Mouse (Mus musculus): ENCODE measurements around the gene Acp7. TPM values are rescaled to one million over a fixed set of nuclear protein-coding genes. Genes with fewer than 3 reads are reported as not detected.
A peak's percentile ranks its signal among the peaks of the same experiment; 100 is the strongest.
"Not testable (repeated sequence)": the region's sequence is repeated elsewhere in the genome, so short reads cannot be mapped to it uniquely, and the experiment has no call there.

Acp7 gene
- polyA plus RNA-seq (2015; fragmentation: Nextera tagmentation; extraction: Ambion mirVana): 0.23 TPM in 1 of 2 replicates, not detected in the other

GRCm38 (mm10) chr7:28631073-28631472 lies at the start of gene Acp7:
Gene Acp7, minus strand, starts transcription at chr7:28631332.
- peaks cover 17% of the 10 kb centered on the region for H3K4me1 ChIP-seq
- peak within 1 kb of the TSS; percentile 27 for H3K4me3 ChIP-seq
- no peak for ATAC-seq (ENCODE audit: insufficient number of reproducible peaks, insufficient read depth, low FRiP score, low TSS enrichment, low read depth)
- H3K27me3 ChIP-seq: peaks cover 48% of the 10 kb centered on the region
- peak within 1 kb of the TSS; percentile 52 for H3K4me2 ChIP-seq
- H3K9me3 ChIP-seq: no peaks in the 10 kb centered on the region
- WGBS: 23% methylated on average over 10 of the region's 10 CpGs
- no peaks in the 10 kb centered on the region for H3K36me3 ChIP-seq
- peak within 1 kb of the TSS; percentile 58; the same call in 1 of the 2 replicates for H3K9ac ChIP-seq
- H3K27ac ChIP-seq: no peak within 1 kb of the TSS

GRCm38 (mm10) chr7:28677624-28678023 lies 46.5 kb upstream of the Acp7 start:
- no peak for ATAC-seq (ENCODE audit: insufficient number of reproducible peaks, insufficient read depth, low FRiP score, low TSS enrichment, low read depth)
- WGBS: 90% methylated on average over 8 of the region's 8 CpGs
- Histone ChIP-seq H3K36me3 (no peaks in the 10 kb centered on the region), H3K27me3 (no peaks in the 10 kb centered on the region), H3K9ac (no peak overlapping the region), H3K9me3 (no peaks in the 10 kb centered on the region), H3K4me1 (no peaks in the 10 kb centered on the region), H3K27ac (no peak overlapping the region), H3K4me2 (no peak overlapping the region), H3K4me3 (no peak overlapping the region)

GRCm38 (mm10) chr7:28676811-28677541 lies 45.8 kb upstream of the Acp7 start:
- H3K27me3 ChIP-seq: no peaks in the 10 kb centered on the region
- WGBS: 76% methylated on average over 13 of the region's 13 CpGs
- no peak overlapping the region for H3K27ac ChIP-seq
- no peak overlapping the region for H3K9ac ChIP-seq
- H3K4me1 ChIP-seq: no peaks in the 10 kb centered on the region
- no peak for ATAC-seq (ENCODE audit: insufficient number of reproducible peaks, insufficient read depth, low FRiP score, low TSS enrichment, low read depth)
- H3K4me2 ChIP-seq: no peak overlapping the region
- H3K36me3 ChIP-seq: no peaks in the 10 kb centered on the region
- no peak overlapping the region for H3K4me3 ChIP-seq
- H3K9me3 ChIP-seq: no peaks in the 10 kb centered on the region

GRCm38 (mm10) chr7:28675746-28676145 lies 44.6 kb upstream of the Acp7 start:
- H3K36me3 ChIP-seq: no peaks in the 10 kb centered on the region
- 38% methylated on average over 11 of the region's 11 CpGs for whole genome bisulfite sequencing
- H3K9ac ChIP-seq: no peak overlapping the region
- H3K27me3 ChIP-seq: no peaks in the 10 kb centered on the region
- no peak for ATAC-seq (ENCODE audit: insufficient number of reproducible peaks, insufficient read depth, low FRiP score, low TSS enrichment, low read depth)
- H3K27ac ChIP-seq: no peak overlapping the region
- H3K9me3 ChIP-seq: no peaks in the 10 kb centered on the region
- no peak overlapping the region for H3K4me2 ChIP-seq
- no peaks in the 10 kb centered on the region for H3K4me1 ChIP-seq
- no peak overlapping the region for H3K4me3 ChIP-seq

GRCm38 (mm10) chr7:28674994-28675393 lies 43.9 kb upstream of the Acp7 start:
- H3K9ac ChIP-seq: no peak overlapping the region
- no peaks in the 10 kb centered on the region for H3K9me3 ChIP-seq
- H3K4me2 ChIP-seq: no peak overlapping the region
- ATAC-seq (ENCODE audit: insufficient number of reproducible peaks, insufficient read depth, low FRiP score, low TSS enrichment, low read depth): no peak
- WGBS: 75% methylated on average over 9 of the region's 9 CpGs
- no peak overlapping the region for H3K27ac ChIP-seq
- H3K4me3 ChIP-seq: no peak overlapping the region
- H3K27me3 ChIP-seq: no peaks in the 10 kb centered on the region
- no peaks in the 10 kb centered on the region for H3K4me1 ChIP-seq
- H3K36me3 ChIP-seq: no peaks in the 10 kb centered on the region

- not testable (repeated sequence) for H3K4me2 ChIP-seq; ATAC-seq (ENCODE audit: insufficient number of reproducible peaks, insufficient read depth, low FRiP score, low TSS enrichment, low read depth); H3K4me3 ChIP-seq; H3K27me3 ChIP-seq; H3K9ac ChIP-seq; H3K4me1 ChIP-seq; H3K9me3 ChIP-seq; H3K27ac ChIP-seq; H3K36me3 ChIP-seq
- WGBS: 67% methylated on average over 5 of the region's 5 CpGs
Observed at GRCm38 (mm10) chr7:28672786-28673185, 41.7 kb upstream of the Acp7 start.

GRCm38 (mm10) chr7:28672276-28672675 lies 41.1 kb upstream of the Acp7 start:
- Histone ChIP-seq H3K4me2 (no peak overlapping the region), H3K27ac (no peak overlapping the region), H3K4me3 (no peak overlapping the region), H3K9me3 (no peaks in the 10 kb centered on the region), H3K9ac (no peak overlapping the region), H3K27me3 (no peaks in the 10 kb centered on the region), H3K36me3 (no peaks in the 10 kb centered on the region), H3K4me1 (no peaks in the 10 kb centered on the region)
- ATAC-seq (ENCODE audit: insufficient number of reproducible peaks, insufficient read depth, low FRiP score, low TSS enrichment, low read depth): no peak
- WGBS: 88% methylated on average over 5 of the region's 5 CpGs

GRCm38 (mm10) chr7:28671172-28671571 lies 40.0 kb upstream of the Acp7 start:
- H3K4me1 ChIP-seq: peaks cover 2% of the 10 kb centered on the region
- no peak overlapping the region for H3K9ac ChIP-seq
- no peak overlapping the region for H3K27ac ChIP-seq
- no peaks in the 10 kb centered on the region for H3K36me3 ChIP-seq
- ATAC-seq (ENCODE audit: insufficient number of reproducible peaks, insufficient read depth, low FRiP score, low TSS enrichment, low read depth): no peak
- H3K27me3 ChIP-seq: no peaks in the 10 kb centered on the region
- no peak overlapping the region for H3K4me2 ChIP-seq
- 31% methylated on average over 4 of the region's 4 CpGs for WGBS
- H3K4me3 ChIP-seq: no peak overlapping the region
- H3K9me3 ChIP-seq: no peaks in the 10 kb centered on the region

- Histone ChIP-seq H3K27ac (peak overlapping the region; percentile 73), H3K9ac (peak overlapping the region; percentile 41; the same call in 1 of the 2 replicates), H3K9me3 (0 out of 2 replicates have a peak, but pooled peaks cover 5% of the 10 kb centered on the region), H3K27me3 (peaks cover 4% of the 10 kb centered on the region; the same call in 1 of the 2 replicates), H3K4me3 (peak overlapping the region; percentile 22), H3K4me1 (peaks cover 16% of the 10 kb centered on the region), H3K4me2 (peak overlapping the region; percentile 56), H3K36me3 (no peaks in the 10 kb centered on the region)
- whole genome bisulfite sequencing: 10% methylated on average over 15 of the region's 15 CpGs
- peak; percentile 84 for ATAC-seq (ENCODE audit: insufficient number of reproducible peaks, insufficient read depth, low FRiP score, low TSS enrichment, low read depth)
Observed at GRCm38 (mm10) chr7:28665620-28666579, 34.8 kb upstream of the Acp7 start.

- Histone ChIP-seq H3K9me3 (peaks cover under 1% of the 10 kb centered on the region; the same call in 1 of the 2 replicates), H3K4me2 (no peak overlapping the region), H3K36me3 (no peaks in the 10 kb centered on the region), H3K4me3 (no peak overlapping the region), H3K9ac (no peak overlapping the region), H3K4me1 (no peaks in the 10 kb centered on the region), H3K27ac (no peak overlapping the region), H3K27me3 (no peaks in the 10 kb centered on the region)
- 68% methylated on average over 4 of the region's 4 CpGs for WGBS
- ATAC-seq (ENCODE audit: insufficient number of reproducible peaks, insufficient read depth, low FRiP score, low TSS enrichment, low read depth): no peak
Observed at GRCm38 (mm10) chr7:28656430-28656829, 25.3 kb upstream of the Acp7 start.

- Histone ChIP-seq H3K9me3 (no peaks in the 10 kb centered on the region; the same call in 1 of the 2 replicates), H3K4me1 (no peaks in the 10 kb centered on the region), H3K36me3 (no peaks in the 10 kb centered on the region), H3K4me2 (no peak overlapping the region), H3K9ac (no peak overlapping the region), H3K27ac (no peak overlapping the region), H3K4me3 (no peak overlapping the region), H3K27me3 (no peaks in the 10 kb centered on the region)
- ATAC-seq (ENCODE audit: insufficient number of reproducible peaks, insufficient read depth, low FRiP score, low TSS enrichment, low read depth): no peak
- 89% methylated on average over 2 of the region's 2 CpGs for WGBS
Observed at GRCm38 (mm10) chr7:28651157-28651556, 20.0 kb upstream of the Acp7 start.
